Mouse (Mus musculus): ENCODE measurements around the gene Grik2.
"Not testable (repeated sequence)": the region's sequence is repeated elsewhere in the genome, so short reads cannot be mapped to it uniquely, and the experiment has no call there.

Grik2 gene

GRCm38 (mm10) chr10:49652320-49652719 lies 136.2 kb downstream of the Grik2 start:
- no peak for DNase-seq (ENCODE audit: extremely low spot score, low read depth, low spot score)

- no peak for DNase-seq (ENCODE audit: extremely low spot score, low read depth, low spot score)
Measured at GRCm38 (mm10) chr10:49647116-49647515, 141.4 kb downstream of the Grik2 start.

- no peak for DNase-seq (ENCODE audit: extremely low spot score, low read depth, low spot score)
Measured at GRCm38 (mm10) chr10:49639901-49640300, 148.7 kb downstream of the Grik2 start.

GRCm38 (mm10) chr10:49623951-49624350 lies 164.6 kb downstream of the Grik2 start:
- DNase-seq (ENCODE audit: extremely low spot score, low read depth, low spot score) = no peak

GRCm38 (mm10) chr10:49597652-49598051 lies 190.9 kb downstream of the Grik2 start:
- DNase-seq (ENCODE audit: extremely low spot score, low read depth, low spot score) = no peak

GRCm38 (mm10) chr10:49573514-49573913 lies 215.1 kb downstream of the Grik2 start:
- DNase-seq (ENCODE audit: extremely low spot score, low read depth, low spot score) = no peak

- DNase-seq (ENCODE audit: extremely low spot score, low read depth, low spot score) = no peak
Measured at GRCm38 (mm10) chr10:49559872-49560407, 228.6 kb downstream of the Grik2 start.

GRCm38 (mm10) chr10:49542249-49542648 lies 246.3 kb downstream of the Grik2 start:
- no peak for DNase-seq (ENCODE audit: extremely low spot score, low read depth, low spot score)

GRCm38 (mm10) chr10:49519752-49520151 lies 268.8 kb downstream of the Grik2 start:
- no peak for DNase-seq (ENCODE audit: extremely low spot score, low read depth, low spot score)

- no peak for DNase-seq (ENCODE audit: extremely low spot score, low read depth, low spot score)
Measured at GRCm38 (mm10) chr10:49500628-49501027, 287.9 kb downstream of the Grik2 start.

- DNase-seq (ENCODE audit: extremely low spot score, low read depth, low spot score) = no peak
Measured at GRCm38 (mm10) chr10:49497302-49497701, 291.3 kb downstream of the Grik2 start.

GRCm38 (mm10) chr10:49481439-49481838 lies 307.1 kb downstream of the Grik2 start:
- no peak for DNase-seq (ENCODE audit: extremely low spot score, low read depth, low spot score)

GRCm38 (mm10) chr10:49480085-49480749 lies 308.3 kb downstream of the Grik2 start:
- no peak for DNase-seq (ENCODE audit: extremely low spot score, low read depth, low spot score)

GRCm38 (mm10) chr10:49473613-49474012 lies 315.0 kb downstream of the Grik2 start:
- DNase-seq (ENCODE audit: extremely low spot score, low read depth, low spot score) = no peak

GRCm38 (mm10) chr10:49456791-49457190 lies 331.8 kb downstream of the Grik2 start:
- no peak for DNase-seq (ENCODE audit: extremely low spot score, low read depth, low spot score)

GRCm38 (mm10) chr10:49453535-49453934 lies 335.0 kb downstream of the Grik2 start:
- no peak for DNase-seq (ENCODE audit: extremely low spot score, low read depth, low spot score)

GRCm38 (mm10) chr10:49441369-49441768 lies 347.2 kb downstream of the Grik2 start:
- DNase-seq (ENCODE audit: extremely low spot score, low read depth, low spot score) = no peak

GRCm38 (mm10) chr10:49437057-49437456 lies 351.5 kb downstream of the Grik2 start:
- no peak for DNase-seq (ENCODE audit: extremely low spot score, low read depth, low spot score)

- DNase-seq (ENCODE audit: extremely low spot score, low read depth, low spot score) = no peak
Measured at GRCm38 (mm10) chr10:49436301-49436700, 352.3 kb downstream of the Grik2 start.

GRCm38 (mm10) chr10:49432825-49433224 lies 355.7 kb downstream of the Grik2 start:
- no peak for DNase-seq (ENCODE audit: extremely low spot score, low read depth, low spot score)

- not testable (repeated sequence) for DNase-seq (ENCODE audit: extremely low spot score, low read depth, low spot score)
Measured at GRCm38 (mm10) chr10:49417206-49417605, 371.4 kb downstream of the Grik2 start.

GRCm38 (mm10) chr10:49382996-49383395 lies 405.6 kb downstream of the Grik2 start:
- no peak for DNase-seq (ENCODE audit: extremely low spot score, low read depth, low spot score)

GRCm38 (mm10) chr10:49381852-49382251 lies 406.7 kb downstream of the Grik2 start:
- no peak for DNase-seq (ENCODE audit: extremely low spot score, low read depth, low spot score)
